Mouse (Mus musculus) forebrain, postnatal 0 days (tissue): ENCODE measurements around the gene Calm3. TPM values are rescaled to one million over a fixed set of nuclear protein-coding genes. Genes with fewer than 3 reads are reported as not detected.
A peak's percentile ranks its signal among the peaks of the same experiment; 100 is the strongest.

Source experiments
- ATAC-seq: fragments of 200-750 bp; cut with Nextera tagmentation; 2 replicates; pipeline ENCODE4 v1.8.0; 2017; ENCODE audit warnings: mild to moderate bottlenecking, moderate library complexity
- DNase-seq: peaks from one replicate; pipeline ENCODE4 v3.0.0-alpha.2; 2015
- H3K27ac ChIP-seq: fragments of 300-500 bp; sonication (generic); 2 replicates; pipeline ENCODE4 v1.5.1; 2014; ENCODE audit warnings: low read depth, mild to moderate bottlenecking, antibody characterized with exemption, low read length, moderate library complexity, mixed read lengths
- H3K27me3 ChIP-seq: fragments of 300-500 bp; sonication (generic); 2 replicates; pipeline ENCODE4 v1.6.1; 2014; ENCODE audit warnings: mild to moderate bottlenecking, low read length, mixed read lengths; ENCODE audit not compliant: insufficient read depth
- H3K36me3 ChIP-seq: fragments of 300-500 bp; sonication (generic); 2 replicates; pipeline ENCODE4 v1.6.1; 2014; ENCODE audit warnings: mild to moderate bottlenecking, moderate library complexity; ENCODE audit not compliant: insufficient read depth
- H3K4me1 ChIP-seq: fragments of 300-500 bp; sonication (generic); 2 replicates; pipeline ENCODE4 v1.6.1; 2014; ENCODE audit warnings: antibody characterized with exemption; ENCODE audit not compliant: insufficient read depth
- H3K4me2 ChIP-seq: fragments of 300-500 bp; sonication (generic); 2 replicates; pipeline ENCODE4 v1.6.1; 2014; ENCODE audit warnings: low read depth, mild to moderate bottlenecking, moderate library complexity
- H3K4me3 ChIP-seq: fragments of 300-500 bp; sonication (generic); 2 replicates; pipeline ENCODE4 v1.5.1; 2014; ENCODE audit warnings: low read depth, low read length, mixed read lengths
- H3K9ac ChIP-seq: fragments of 300-500 bp; sonication (generic); 2 replicates; pipeline ENCODE4 v1.6.1; 2014; ENCODE audit warnings: mild to moderate bottlenecking
- H3K9me3 ChIP-seq: fragments of 300-500 bp; sonication (generic); 2 replicates; pipeline ENCODE4 v1.6.1; 2016; ENCODE audit warnings: low read length
- CTCF ChIP-seq: sonication (generic); IDR thresholded peaks from 2 replicates; pipeline ENCODE4 v1.5.1; 2016; ENCODE audit warnings: antibody characterized with exemption, control low read depth, low read depth
- WGBS: fragments of 180-500 bp; shearing (Covaris S2); extraction: QIAGEN DNeasy Blood & Tissue Kit; methylation state at CpG from one replicate; pipeline ENCODE4 v1.1.7; 2014; 5-methylcytosine and 5-hydroxymethylcytosine counted together
- polyA plus RNA-seq: library from polyadenylated mRNA; unstranded; fragments of >200 nt; fragmentation: Nextera tagmentation; extraction: Ambion mirVana; gene quantifications from 2 replicates; pipeline ENCODE4 v1.2.1, GENCODE M21; 2015
- total RNA-seq: library from RNA; depleted of rRNA; stranded (reverse); fragments of >200 nt; gene quantifications from 2 replicates; pipeline ENCODE4 v1.2.3, GENCODE M21; 2014

The Calm3 gene
- total and polyA plus RNA-seq, 2 experiments from 2014 or later, result 403 to 1,323 TPM

DNA sequence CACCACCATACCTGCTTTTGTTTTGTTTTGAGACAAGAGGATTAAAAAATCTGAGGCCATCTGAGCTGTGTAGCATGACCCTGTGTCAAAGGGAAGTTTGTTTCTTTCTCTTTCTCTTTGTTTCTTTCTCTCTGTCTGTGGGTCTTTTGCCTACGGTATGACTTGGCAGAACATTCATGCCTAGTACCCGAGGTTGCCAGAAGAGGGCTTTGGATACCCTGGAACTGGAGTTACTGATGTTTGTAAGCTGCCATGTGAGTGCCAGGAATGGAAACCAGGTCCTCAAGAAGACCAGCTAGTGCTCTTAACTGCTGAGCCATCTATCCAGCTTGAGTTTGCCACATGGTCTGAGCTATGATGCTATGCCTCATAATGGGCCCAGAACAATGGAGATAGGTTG, 4.4 kb upstream of the Calm3 start:
- WGBS, result 33% methylated on average over 2 of the region's 2 CpGs
- Histone ChIP-seq H3K27me3 (no peaks in the 10 kb centered on the region), H3K4me1 (no peaks in the 10 kb centered on the region), H3K27ac (no peak overlapping the region), H3K36me3 (no peaks in the 10 kb centered on the region), H3K4me3 (no peak overlapping the region), H3K9ac (no peak overlapping the region), H3K9me3 (no peaks in the 10 kb centered on the region), H3K4me2 (no peak overlapping the region)
- ATAC-seq (no peak), DNase-seq (no peak)
- TF ChIP-seq CTCF, result no peak

DNA sequence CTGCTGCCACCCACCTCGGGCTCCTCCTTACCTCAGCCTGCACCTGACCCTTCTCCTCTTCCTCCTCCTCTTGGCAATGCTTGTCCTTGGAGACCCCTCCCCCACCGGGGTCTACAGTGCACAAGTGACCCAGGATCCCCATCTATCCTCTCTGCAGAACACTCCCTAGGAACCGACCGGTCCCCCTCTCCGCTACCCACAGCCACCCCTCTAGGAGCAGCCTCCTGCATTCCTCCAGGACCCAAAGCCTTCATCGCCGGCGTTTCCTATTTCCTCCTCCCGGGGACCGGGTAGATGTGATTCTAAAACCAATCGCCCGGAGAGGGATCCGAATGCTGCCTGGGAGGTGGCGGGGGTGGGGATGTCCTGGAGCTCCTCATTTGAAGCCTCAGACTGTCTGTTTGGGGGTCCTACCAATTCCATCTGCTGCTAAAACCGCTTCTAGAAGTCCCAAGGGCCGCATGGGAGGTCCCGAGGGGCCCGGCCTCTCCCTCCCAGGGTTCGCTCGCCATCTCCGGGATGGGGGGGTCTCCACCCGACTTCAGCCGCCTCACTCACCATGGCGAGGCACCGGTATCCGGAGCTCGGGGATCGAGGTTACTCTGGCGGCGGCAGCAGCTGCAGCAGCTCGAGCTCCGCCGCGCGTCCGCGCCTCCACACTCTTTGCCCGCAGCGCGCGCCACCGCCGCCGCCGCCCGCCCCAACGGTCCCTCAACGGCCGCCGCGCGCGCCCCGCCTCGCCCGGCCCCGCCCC, 454 bp downstream of the Calm3 start:
- WGBS, result under 1% methylated on average over 40 of the region's 57 CpGs
- peak; percentile 0 for ATAC-seq
- no peaks in the 10 kb centered on the region for H3K9me3 ChIP-seq
- peaks cover 14% of the 10 kb centered on the region for H3K36me3 ChIP-seq
- peak overlapping the region; percentile 100 for H3K27ac ChIP-seq
- H3K4me3 ChIP-seq, result peak overlapping the region; percentile 84
- peaks cover 16% of the 10 kb centered on the region for H3K4me1 ChIP-seq
- peak overlapping the region; percentile 67 for H3K9ac ChIP-seq
- no peaks in the 10 kb centered on the region for H3K27me3 ChIP-seq
- H3K4me2 ChIP-seq, result peak overlapping the region; percentile 92
- no peak for DNase-seq
- no peak; the same call in 1 of the 2 replicates for TF ChIP-seq CTCF

DNA sequence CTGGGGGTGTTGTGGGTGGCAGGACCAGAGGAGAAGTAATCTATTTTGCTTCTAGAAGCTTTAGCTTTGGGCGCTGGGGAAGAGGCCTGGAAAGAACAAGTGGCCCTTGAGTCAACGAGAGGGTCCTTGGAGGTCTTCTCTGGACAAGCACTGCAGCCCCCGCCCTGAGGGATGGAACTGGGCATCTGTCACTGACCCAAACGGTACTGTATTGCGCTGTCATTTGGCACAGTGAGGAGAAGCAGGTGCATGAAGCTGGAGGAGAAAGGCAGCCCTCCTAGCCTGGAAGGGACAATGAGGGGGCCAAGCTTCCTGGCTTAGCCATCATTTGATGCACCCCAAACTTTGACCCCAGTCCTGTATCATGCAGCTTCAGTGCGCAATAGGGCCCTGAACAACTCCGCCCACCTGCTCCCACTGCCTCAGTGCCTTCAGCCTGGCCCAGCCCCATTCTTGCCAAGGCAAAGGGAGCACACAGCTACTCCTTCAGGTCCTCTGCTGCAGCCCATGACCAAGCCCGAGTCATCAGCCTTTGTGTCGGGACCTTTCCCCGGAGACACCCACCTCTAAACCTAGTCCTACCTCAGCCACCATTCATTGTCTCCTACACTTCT, 1.4 kb downstream of the Calm3 start:
- DNase-seq, result peak; percentile 35

DNA sequence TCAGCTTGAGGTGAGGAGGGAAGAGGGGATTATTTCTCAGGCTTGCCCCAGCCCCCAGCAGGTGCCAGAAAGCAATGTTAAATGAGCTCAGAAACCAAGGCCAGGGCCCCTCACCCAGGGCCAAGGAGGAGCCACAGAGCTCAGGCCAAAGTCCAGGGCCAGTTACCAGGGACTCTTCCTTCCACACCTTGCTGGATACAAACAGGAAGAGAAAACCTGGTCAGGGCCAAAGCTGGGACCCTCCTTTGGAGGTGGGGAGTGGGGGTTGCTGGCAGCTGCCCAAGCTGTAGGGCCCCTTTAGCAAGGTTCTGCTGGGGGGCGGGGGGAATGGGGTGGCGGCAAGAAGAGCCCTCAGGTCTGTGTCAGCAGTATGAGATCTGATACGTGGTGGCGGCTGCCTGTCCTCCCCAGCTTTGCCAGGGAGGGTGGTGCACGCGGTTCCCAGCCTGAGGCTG, 2.0 kb downstream of the Calm3 start:
- ATAC-seq, result no peak

More for the DNA sequence above, 1.4 kb downstream of the Calm3 start:
- H3K27me3 ChIP-seq, result no peaks in the 10 kb centered on the region
- H3K4me3 ChIP-seq, result peak overlapping the region; percentile 84
- H3K36me3 ChIP-seq, result peaks cover 24% of the 10 kb centered on the region
- peak overlapping the region; percentile 100 for H3K27ac ChIP-seq
- 25% methylated on average over 10 of the region's 10 CpGs for WGBS
- ATAC-seq, result no peak
- H3K4me1 ChIP-seq, result peaks cover 16% of the 10 kb centered on the region
- H3K9me3 ChIP-seq, result no peaks in the 10 kb centered on the region
- TF ChIP-seq CTCF, result no peak
- peak overlapping the region; percentile 67 for H3K9ac ChIP-seq
- H3K4me2 ChIP-seq, result peak overlapping the region; percentile 92

DNA sequence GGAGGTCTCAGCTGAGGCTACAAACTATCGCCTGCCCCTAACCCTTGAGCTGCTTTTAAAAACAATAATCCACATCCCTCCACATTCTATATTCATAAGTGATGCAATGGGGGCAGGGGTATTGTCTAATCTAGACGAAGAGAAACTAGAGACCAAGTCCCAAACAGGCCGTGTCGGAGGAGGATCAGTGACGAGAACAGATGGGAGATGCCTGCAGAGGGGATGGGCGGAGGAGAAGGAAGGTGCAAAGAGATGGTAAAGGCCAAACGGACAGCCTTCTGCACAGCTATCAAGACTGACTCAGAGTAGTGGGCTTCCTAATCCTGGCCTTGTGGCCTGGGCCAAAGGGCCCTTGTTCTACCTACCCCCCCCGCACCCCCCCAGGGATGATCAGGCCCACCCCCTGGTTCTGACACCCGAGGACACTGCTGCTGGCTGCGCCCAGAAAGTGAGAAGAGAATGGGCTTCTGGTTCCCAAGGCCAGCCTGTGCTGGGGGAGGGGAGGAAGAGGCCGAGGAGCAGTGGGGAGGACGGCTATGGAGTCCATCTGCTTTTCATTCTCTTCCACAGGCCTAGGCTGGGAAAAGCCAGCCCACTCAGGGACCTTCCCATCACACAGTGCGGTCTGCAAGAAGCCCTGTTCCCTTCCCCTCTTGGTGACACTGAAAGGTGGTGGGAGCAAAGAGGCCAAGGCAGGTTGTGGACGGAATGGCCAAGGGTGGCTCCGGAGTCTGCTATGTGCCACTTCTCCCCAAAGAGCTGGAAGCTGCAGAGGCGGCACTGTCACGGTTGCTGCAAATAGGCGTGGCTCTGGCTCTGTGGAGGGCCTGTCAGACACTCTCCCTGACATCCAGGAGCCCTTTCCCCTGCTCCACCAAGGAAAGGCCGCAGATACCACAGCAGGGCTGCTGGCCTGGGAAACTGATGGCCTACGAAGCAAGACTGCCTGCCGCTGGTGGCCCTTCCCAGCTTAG, 2.8 kb downstream of the Calm3 start:
- DNase-seq (peak; percentile 35), ATAC-seq (no peak)
- H3K27ac ChIP-seq, result peak overlapping the region; percentile 100
- peak overlapping the region; percentile 84 for H3K4me3 ChIP-seq
- 33% methylated on average over 21 of the region's 21 CpGs for WGBS
- no peak for TF ChIP-seq CTCF
- H3K9ac ChIP-seq, result peak overlapping the region; percentile 67
- H3K4me1 ChIP-seq, result peaks cover 16% of the 10 kb centered on the region
- peak overlapping the region; percentile 92 for H3K4me2 ChIP-seq
- no peaks in the 10 kb centered on the region for H3K27me3 ChIP-seq
- H3K9me3 ChIP-seq, result no peaks in the 10 kb centered on the region
- peaks cover 38% of the 10 kb centered on the region for H3K36me3 ChIP-seq

More for the DNA sequence above, 2.0 kb downstream of the Calm3 start:
- Histone ChIP-seq H3K27ac (peak overlapping the region; percentile 100), H3K4me1 (peaks cover 16% of the 10 kb centered on the region), H3K9ac (peak overlapping the region; percentile 67), H3K9me3 (no peaks in the 10 kb centered on the region), H3K27me3 (no peaks in the 10 kb centered on the region), H3K4me3 (peak overlapping the region; percentile 84), H3K36me3 (peaks cover 30% of the 10 kb centered on the region), H3K4me2 (peak overlapping the region; percentile 92)
- 17% methylated on average over 6 of the region's 6 CpGs for WGBS
- DNase-seq, result no peak
- TF ChIP-seq CTCF, result no peak

DNA sequence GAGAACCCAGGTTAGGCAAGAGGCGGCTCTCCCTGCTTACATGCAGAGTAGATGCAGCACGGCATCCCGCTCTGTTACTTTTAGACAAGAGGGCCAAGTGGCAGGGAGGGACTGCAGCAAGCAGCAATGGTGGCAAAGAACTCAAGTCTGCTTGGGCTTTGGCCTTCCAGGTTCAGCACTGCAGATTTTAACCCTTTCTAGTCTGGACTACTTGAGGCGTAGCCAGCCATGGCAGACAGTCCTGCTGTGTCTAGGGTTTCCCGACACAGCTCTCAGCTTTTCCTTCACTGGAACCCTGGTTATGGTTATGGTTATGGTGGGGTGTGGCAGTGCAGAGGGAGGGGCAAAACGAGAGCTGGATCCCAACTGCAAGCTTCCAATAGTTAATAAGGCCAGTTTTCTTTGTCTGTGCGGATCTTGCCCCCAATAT, 3.7 kb downstream of the Calm3 start:
- 71% methylated on average over 7 of the region's 7 CpGs for WGBS
- peak overlapping the region; percentile 92 for H3K4me2 ChIP-seq
- H3K27me3 ChIP-seq, result no peaks in the 10 kb centered on the region
- ATAC-seq, result no peak
- H3K36me3 ChIP-seq, result peaks cover 47% of the 10 kb centered on the region
- peak overlapping the region; percentile 19; the same call in 1 of the 2 replicates for H3K9ac ChIP-seq
- H3K4me3 ChIP-seq, result peak overlapping the region; percentile 1; the same call in 1 of the 2 replicates
- no peaks in the 10 kb centered on the region for H3K9me3 ChIP-seq
- H3K27ac ChIP-seq, result no peak overlapping the region
- DNase-seq, result no peak
- no peak for TF ChIP-seq CTCF
- H3K4me1 ChIP-seq, result peaks cover 16% of the 10 kb centered on the region
